Mouse (Mus musculus) gastrocnemius, adult 2 months (tissue): ENCODE measurements around the gene Slc12a1. TPM values are rescaled to one million over a fixed set of nuclear protein-coding genes. Genes with fewer than 3 reads are reported as not detected.

Source experiments
- DNase-seq: peaks from one replicate; pipeline ENCODE4 v3.0.0; 2022
- H3K27ac ChIP-seq: fragments of 200-600 bp; 2 replicates; pipeline ENCODE4 v1.8.1; 2022; ENCODE audit warnings: mild to moderate bottlenecking
- H3K4me3 ChIP-seq: fragments of 200-600 bp; 2 replicates; pipeline ENCODE4 v1.8.1; 2022; ENCODE audit warnings: mild to moderate bottlenecking, moderate library complexity
- CTCF ChIP-seq: fragments of 200-600 bp; IDR thresholded peaks from 2 replicates; pipeline ENCODE4 v1.8.1; 2022; ENCODE audit warnings: antibody characterized with exemption, mild to moderate bottlenecking, moderate library complexity
- intact Hi-C: fragments of 180-260 bp; cut with DNase I; formaldehyde crosslinking; loops from one replicate; pipeline ENCODE4 v1.15.1; 2025
- total RNA-seq, 2 experiments: library from RNA; stranded (reverse); gene quantifications; 2 replicates each; pipeline ENCODE4 v1.2.3; 2021

The Slc12a1 gene
- total RNA-seq, 2 experiments from 2014 or later: not detected

DNA sequence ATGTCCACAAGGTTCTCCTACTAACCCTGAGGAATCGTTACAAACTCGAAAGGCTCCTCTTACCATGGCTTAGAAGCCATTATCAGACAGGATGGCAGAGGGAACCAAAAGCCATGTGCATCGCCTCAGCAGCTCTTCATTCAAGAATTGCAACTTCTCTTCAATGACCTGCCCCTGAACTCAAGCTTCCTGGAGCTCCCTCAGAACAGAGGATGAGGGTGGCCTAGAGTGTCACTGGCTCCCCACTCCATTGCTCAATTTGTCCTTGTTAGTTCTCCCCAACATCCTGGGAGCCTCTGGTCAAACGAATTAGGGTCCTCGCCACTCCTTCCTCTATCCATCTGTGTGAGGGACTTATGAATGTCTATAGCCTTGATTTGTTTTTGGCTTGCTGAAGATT lies 124.4 kb downstream of the Slc12a1 start:
- no peak for TF ChIP-seq CTCF
- Histone ChIP-seq H3K27ac (no peak overlapping the region), H3K4me3 (no peak overlapping the region)
- intact Hi-C loops: no loop called here
- no peak for DNase-seq

DNA sequence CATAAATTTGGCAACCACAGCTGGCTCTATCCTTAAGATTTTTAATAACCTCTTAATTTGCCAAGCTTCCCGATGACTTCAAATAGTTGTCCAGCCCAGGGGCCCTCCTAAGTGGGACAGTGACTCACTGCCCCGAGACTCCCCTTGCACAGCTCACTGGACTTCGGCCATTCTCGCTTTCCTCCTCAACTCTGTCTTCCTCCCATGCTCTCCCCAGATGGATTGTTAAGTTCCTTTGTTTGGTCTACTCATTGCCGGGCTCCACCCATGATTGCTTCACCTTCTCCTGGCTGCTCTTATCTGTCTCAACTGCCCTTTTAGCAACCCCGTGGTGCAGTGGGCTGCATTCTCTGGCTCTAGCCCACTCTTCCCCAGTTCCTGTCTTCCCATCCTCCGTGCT lies 126.2 kb downstream of the Slc12a1 start:
- peak; percentile 78 for DNase-seq
- H3K27ac ChIP-seq: peak overlapping the region; percentile 72
- intact Hi-C loops: no loop called here
- no peak overlapping the region for H3K4me3 ChIP-seq
- no peak for TF ChIP-seq CTCF

Other genes starting within 250 kb of the Slc12a1 start
- not detected for gene Slc24a5, start 84.4 kb upstream of the Slc12a1 start, total RNA-seq
- 1 to 10 TPM; 2.8 to 3.0 TPM for gene Myef2, start 28.8 kb upstream of the Slc12a1 start, total RNA-seq
- gene Ctxn2, start 15.8 kb upstream of the Slc12a1 start, total RNA-seq: not detected
- gene Dut, start 94.7 kb downstream of the Slc12a1 start, total RNA-seq: 1 to 10 TPM; 7.0 to 7.3 TPM